Mouse (Mus musculus): ENCODE measurements around the gene Slc6a20b. TPM values are rescaled to one million over a fixed set of nuclear protein-coding genes. Genes with fewer than 3 reads are reported as not detected.
A peak's percentile ranks its signal among the peaks of the same experiment; 100 is the strongest.

Gene Slc6a20b
- total and polyA plus RNA-seq, 3 experiments = 0.01 to 0.44 TPM; not detected in 1

DNA sequence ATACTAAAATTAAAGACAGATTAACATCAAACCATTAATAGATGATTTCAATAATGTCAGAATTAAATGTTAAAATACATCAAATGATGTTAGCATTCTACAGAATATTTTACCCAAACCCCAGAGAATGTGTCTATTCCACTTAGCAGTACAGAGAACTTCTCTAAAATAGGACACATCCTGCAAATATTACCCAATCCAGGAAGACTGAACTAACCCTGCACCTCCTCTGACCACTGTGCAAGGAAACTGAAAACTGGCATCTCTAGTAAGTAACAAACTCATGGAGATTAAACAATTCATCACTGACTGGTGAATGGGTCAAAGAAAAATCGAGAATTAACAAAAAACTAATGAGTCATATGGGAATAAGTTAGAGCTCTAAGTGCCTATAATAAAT, 30.8 kb downstream of the Slc6a20b start:
- TF ChIP-seq GATA1 (IDR thresholded peaks at IDR 0.05; ENCODE audit: borderline replicate concordance, low read length) = no peak
- no peak for TF ChIP-seq TAL1 (conservative IDR thresholded peaks at IDR 0.05; ENCODE audit: low read depth, low read length)
- no peak for TF ChIP-seq POLR2AphosphoS5 (IDR thresholded peaks at IDR 0.05; ENCODE audit: insufficient replicate concordance, low read depth, low read length)
- TF ChIP-seq CTCF (IDR thresholded peaks at IDR 0.05; ENCODE audit: low read depth, low read length) = no peak
- no peak for TF ChIP-seq GATA2 (IDR thresholded peaks at IDR 0.05; ENCODE audit: borderline replicate concordance, low read depth, low read length)
- no peaks in the 10 kb centered on the region for H3K36me3 ChIP-seq (replicated peaks)
- no peaks in the 10 kb centered on the region for H3K4me1 ChIP-seq (ENCODE audit: insufficient read depth, low read depth, low read length)
- ATAC-seq (ENCODE audit: extremely low read depth, insufficient number of reproducible peaks, low FRiP score, poor library complexity, severe bottlenecking) (no peak), DNase-seq (ENCODE audit: low spot score) (no peak)
- H3K27me3 ChIP-seq (ENCODE audit: insufficient read depth, low read length) = peaks cover 4% of the 10 kb centered on the region
- H3K4me3 ChIP-seq (ENCODE audit: low read depth, low read length) = no peak overlapping the region
- no peaks in the 10 kb centered on the region for H3K9me3 ChIP-seq (replicated peaks)

DNA sequence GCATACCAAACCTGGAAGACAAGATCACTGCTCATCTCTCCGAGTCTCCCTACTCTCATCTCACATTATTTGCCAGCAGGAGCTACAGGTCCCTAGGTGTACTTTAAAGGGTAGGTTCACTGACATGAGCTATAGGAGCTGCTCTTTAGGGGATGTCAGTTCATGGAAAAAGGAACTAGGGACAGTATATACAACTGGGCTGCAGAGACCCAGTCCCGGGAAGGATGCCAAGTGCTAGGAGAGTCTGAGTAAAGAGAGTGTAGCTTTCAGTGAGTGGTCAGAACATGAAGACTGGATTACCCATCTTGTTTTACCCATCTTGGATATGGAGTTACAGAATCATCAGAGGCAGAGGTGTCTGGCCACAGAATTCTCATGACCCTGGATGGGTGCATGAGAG, 35.0 kb downstream of the Slc6a20b start:
- DNase-seq (ENCODE audit: low spot score) = no peak
- no peaks in the 10 kb centered on the region for H3K4me1 ChIP-seq (ENCODE audit: insufficient read depth, low read depth, low read length)
- no peaks in the 10 kb centered on the region for H3K9me3 ChIP-seq (replicated peaks)
- H3K36me3 ChIP-seq (replicated peaks) = peaks cover 12% of the 10 kb centered on the region
- ATAC-seq (ENCODE audit: extremely low read depth, insufficient number of reproducible peaks, low FRiP score, poor library complexity, severe bottlenecking) = no peak
- TF ChIP-seq CTCF (IDR thresholded peaks at IDR 0.05; ENCODE audit: low read depth, low read length) (no peak), GATA2 (IDR thresholded peaks at IDR 0.05; ENCODE audit: borderline replicate concordance, low read depth, low read length) (no peak), TAL1 (conservative IDR thresholded peaks at IDR 0.05; ENCODE audit: low read depth, low read length) (no peak), POLR2AphosphoS5 (IDR thresholded peaks at IDR 0.05; ENCODE audit: insufficient replicate concordance, low read depth, low read length) (no peak), GATA1 (IDR thresholded peaks at IDR 0.05; ENCODE audit: borderline replicate concordance, low read length) (no peak)
- H3K4me3 ChIP-seq (ENCODE audit: low read depth, low read length) = no peak overlapping the region
- H3K27me3 ChIP-seq (ENCODE audit: insufficient read depth, low read length) = 0 out of 2 replicates have a peak, but pooled peaks cover 2% of the 10 kb centered on the region

DNA sequence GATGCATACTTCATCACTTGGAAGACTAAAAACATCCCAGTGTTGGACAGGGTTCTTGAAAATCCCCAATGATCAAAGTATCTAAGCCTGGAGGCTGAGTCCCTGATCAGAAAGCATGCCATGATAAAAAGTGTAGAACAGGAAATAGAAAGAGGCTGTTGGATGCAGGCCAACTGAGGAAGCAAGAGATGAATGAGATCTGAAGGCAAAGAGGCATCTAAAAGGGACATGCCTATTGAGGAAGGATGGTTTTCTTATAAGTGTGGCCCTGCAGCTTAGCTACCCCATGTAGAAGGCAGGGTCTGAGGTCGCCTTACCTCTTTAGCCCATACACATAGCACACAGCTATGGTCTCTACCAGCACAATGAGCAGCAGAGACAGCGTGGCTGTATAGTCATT, 35.5 kb downstream of the Slc6a20b start:
- H3K4me3 ChIP-seq (ENCODE audit: low read depth, low read length) = no peak overlapping the region
- H3K4me1 ChIP-seq (ENCODE audit: insufficient read depth, low read depth, low read length) = no peaks in the 10 kb centered on the region
- DNase-seq (ENCODE audit: low spot score) (no peak), ATAC-seq (ENCODE audit: extremely low read depth, insufficient number of reproducible peaks, low FRiP score, poor library complexity, severe bottlenecking) (no peak)
- 0 out of 2 replicates have a peak, but pooled peaks cover under 1% of the 10 kb centered on the region for H3K27me3 ChIP-seq (ENCODE audit: insufficient read depth, low read length)
- no peak for TF ChIP-seq GATA2 (IDR thresholded peaks at IDR 0.05; ENCODE audit: borderline replicate concordance, low read depth, low read length)
- no peak for TF ChIP-seq CTCF (IDR thresholded peaks at IDR 0.05; ENCODE audit: low read depth, low read length)
- no peak for TF ChIP-seq GATA1 (IDR thresholded peaks at IDR 0.05; ENCODE audit: borderline replicate concordance, low read length)
- TF ChIP-seq TAL1 (conservative IDR thresholded peaks at IDR 0.05; ENCODE audit: low read depth, low read length) = no peak
- no peak for TF ChIP-seq POLR2AphosphoS5 (IDR thresholded peaks at IDR 0.05; ENCODE audit: insufficient replicate concordance, low read depth, low read length)
- H3K9me3 ChIP-seq (replicated peaks) = no peaks in the 10 kb centered on the region
- H3K36me3 ChIP-seq (replicated peaks) = peaks cover 12% of the 10 kb centered on the region

DNA sequence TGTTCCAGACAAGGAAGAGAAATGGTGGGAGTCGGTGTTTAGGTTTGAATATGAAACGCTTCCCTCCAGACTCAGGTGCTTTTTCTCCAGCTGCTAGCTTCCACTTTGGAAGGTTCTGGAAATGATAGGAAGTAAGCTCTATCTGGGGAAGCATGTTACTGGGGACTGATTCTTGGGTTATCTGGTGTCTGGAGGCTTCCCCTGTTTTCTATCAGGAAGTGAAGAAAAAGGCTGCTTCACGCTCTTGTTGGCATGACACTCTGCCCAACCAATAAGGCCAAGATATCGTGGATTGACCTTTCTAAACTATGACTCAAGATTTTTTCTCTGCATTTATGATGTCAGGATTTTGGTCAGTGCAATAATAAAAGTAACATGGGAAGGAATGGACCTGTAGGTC, 37.2 kb downstream of the Slc6a20b start:
- Histone ChIP-seq H3K27me3 (ENCODE audit: insufficient read depth, low read length) (no peaks in the 10 kb centered on the region), H3K9me3 (replicated peaks) (no peaks in the 10 kb centered on the region), H3K36me3 (replicated peaks) (peaks cover 24% of the 10 kb centered on the region), H3K4me3 (ENCODE audit: low read depth, low read length) (no peak overlapping the region), H3K4me1 (ENCODE audit: insufficient read depth, low read depth, low read length) (no peaks in the 10 kb centered on the region)
- ATAC-seq (ENCODE audit: extremely low read depth, insufficient number of reproducible peaks, low FRiP score, poor library complexity, severe bottlenecking) = no peak
- DNase-seq (ENCODE audit: low spot score) = no peak
- TF ChIP-seq TAL1 (conservative IDR thresholded peaks at IDR 0.05; ENCODE audit: low read depth, low read length) (no peak), CTCF (IDR thresholded peaks at IDR 0.05; ENCODE audit: low read depth, low read length) (no peak), GATA1 (IDR thresholded peaks at IDR 0.05; ENCODE audit: borderline replicate concordance, low read length) (no peak), GATA2 (IDR thresholded peaks at IDR 0.05; ENCODE audit: borderline replicate concordance, low read depth, low read length) (no peak), POLR2AphosphoS5 (IDR thresholded peaks at IDR 0.05; ENCODE audit: insufficient replicate concordance, low read depth, low read length) (no peak)

DNA sequence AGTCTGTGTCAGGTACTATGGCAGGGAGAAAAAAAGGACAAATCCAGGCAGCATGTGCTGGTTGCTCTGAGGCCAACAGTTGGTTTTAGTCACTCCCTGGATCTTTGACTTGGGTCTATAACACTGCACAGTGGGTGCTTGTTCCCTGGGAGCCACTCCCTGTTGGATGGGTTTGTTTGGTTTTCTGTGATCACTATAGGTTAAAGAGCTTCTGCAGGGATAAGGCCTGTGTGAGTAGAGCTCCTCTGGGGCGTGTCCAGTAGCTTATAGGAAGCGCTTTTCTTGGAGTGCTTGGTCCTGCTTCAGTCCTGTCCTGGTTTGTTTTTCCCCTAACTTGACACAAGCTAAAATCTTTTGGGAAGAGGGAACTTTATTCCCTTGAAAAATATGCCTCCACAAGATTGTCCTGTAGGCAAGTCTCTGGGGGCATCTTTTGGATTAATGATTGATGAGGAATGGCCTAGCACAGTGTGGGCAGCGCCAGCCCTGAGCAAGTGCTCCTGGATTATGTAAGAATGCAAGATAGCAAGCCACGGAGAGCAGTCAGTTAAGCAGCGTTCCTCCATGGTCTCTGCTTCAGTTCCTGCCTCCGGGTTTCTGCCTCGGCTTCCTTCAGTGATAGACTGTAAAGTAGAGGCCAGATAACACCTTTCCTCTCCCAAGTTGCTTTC, 43.0 kb downstream of the Slc6a20b start:
- Histone ChIP-seq H3K9me3 (replicated peaks) (no peaks in the 10 kb centered on the region), H3K4me3 (ENCODE audit: low read depth, low read length) (no peak overlapping the region), H3K27me3 (ENCODE audit: insufficient read depth, low read length) (no peaks in the 10 kb centered on the region), H3K4me1 (ENCODE audit: insufficient read depth, low read depth, low read length) (no peaks in the 10 kb centered on the region), H3K36me3 (replicated peaks) (peaks cover 44% of the 10 kb centered on the region)
- DNase-seq (ENCODE audit: low spot score) = no peak
- TF ChIP-seq POLR2AphosphoS5 (IDR thresholded peaks at IDR 0.05; ENCODE audit: insufficient replicate concordance, low read depth, low read length) = no peak
- TF ChIP-seq CTCF (IDR thresholded peaks at IDR 0.05; ENCODE audit: low read depth, low read length) = no peak
- ATAC-seq (ENCODE audit: extremely low read depth, insufficient number of reproducible peaks, low FRiP score, poor library complexity, severe bottlenecking) = no peak

DNA sequence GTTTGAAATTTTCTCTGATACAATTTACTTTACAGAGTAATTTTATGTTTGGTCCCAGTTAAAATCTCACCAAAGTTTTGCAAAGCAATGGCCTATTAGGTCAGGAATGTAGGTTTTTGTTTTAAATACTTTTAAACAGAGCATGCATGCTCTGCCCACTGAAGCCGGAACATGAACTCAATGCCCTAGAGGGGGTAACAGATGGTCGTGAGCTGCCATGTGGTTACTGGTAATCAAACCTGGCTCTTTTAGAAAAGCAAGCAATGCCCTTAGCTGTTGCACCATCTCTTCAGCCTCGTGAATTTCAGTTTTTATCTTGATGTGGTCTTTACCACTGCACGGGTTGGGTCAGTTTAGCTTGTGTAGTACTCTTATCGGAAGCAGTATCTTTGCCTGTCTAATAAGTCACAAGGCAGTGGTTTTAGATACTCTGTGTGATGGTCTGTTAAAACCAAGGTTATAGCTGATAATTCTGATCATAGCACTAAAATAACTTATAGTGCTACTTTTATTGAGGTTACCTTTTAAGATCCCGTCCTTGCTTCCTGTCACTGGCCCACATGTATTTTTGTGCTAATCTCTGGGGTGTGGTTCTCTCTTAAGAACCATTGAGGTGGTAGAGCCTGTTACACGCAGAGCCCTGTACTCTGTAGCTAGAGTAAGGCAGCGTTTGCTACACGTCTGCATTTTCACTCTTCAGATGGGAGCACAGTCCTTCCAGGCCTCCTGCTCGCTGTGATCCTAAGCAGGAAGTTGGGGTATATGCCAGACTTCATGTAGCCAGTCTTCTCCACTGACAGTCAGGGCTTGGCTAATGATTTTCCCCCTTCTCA, 54.8 kb downstream of the Slc6a20b start:
- Histone ChIP-seq H3K4me1 (ENCODE audit: insufficient read depth, low read depth, low read length) (no peaks in the 10 kb centered on the region), H3K36me3 (replicated peaks) (peaks cover 44% of the 10 kb centered on the region)

More for the DNA sequence above, 54.8 kb downstream of the Slc6a20b start:
- DNase-seq (ENCODE audit: low spot score) (no peak), ATAC-seq (ENCODE audit: extremely low read depth, insufficient number of reproducible peaks, low FRiP score, poor library complexity, severe bottlenecking) (peak; percentile 22; the same call in 1 of the 2 replicates)
- TF ChIP-seq GATA2 (IDR thresholded peaks at IDR 0.05; ENCODE audit: borderline replicate concordance, low read depth, low read length) (no peak), POLR2AphosphoS5 (IDR thresholded peaks at IDR 0.05; ENCODE audit: insufficient replicate concordance, low read depth, low read length) (no peak), CTCF (IDR thresholded peaks at IDR 0.05; ENCODE audit: low read depth, low read length) (no peak), GATA1 (IDR thresholded peaks at IDR 0.05; ENCODE audit: borderline replicate concordance, low read length) (no peak), TAL1 (conservative IDR thresholded peaks at IDR 0.05; ENCODE audit: low read depth, low read length) (no peak)
- Histone ChIP-seq H3K9me3 (replicated peaks) (no peaks in the 10 kb centered on the region), H3K27me3 (ENCODE audit: insufficient read depth, low read length) (no peaks in the 10 kb centered on the region), H3K4me3 (ENCODE audit: low read depth, low read length) (no peak overlapping the region)

Data from G1E (cell line).